Mouse (Mus musculus): ENCODE data around the gene Xpa.

Xpa gene

DNA sequence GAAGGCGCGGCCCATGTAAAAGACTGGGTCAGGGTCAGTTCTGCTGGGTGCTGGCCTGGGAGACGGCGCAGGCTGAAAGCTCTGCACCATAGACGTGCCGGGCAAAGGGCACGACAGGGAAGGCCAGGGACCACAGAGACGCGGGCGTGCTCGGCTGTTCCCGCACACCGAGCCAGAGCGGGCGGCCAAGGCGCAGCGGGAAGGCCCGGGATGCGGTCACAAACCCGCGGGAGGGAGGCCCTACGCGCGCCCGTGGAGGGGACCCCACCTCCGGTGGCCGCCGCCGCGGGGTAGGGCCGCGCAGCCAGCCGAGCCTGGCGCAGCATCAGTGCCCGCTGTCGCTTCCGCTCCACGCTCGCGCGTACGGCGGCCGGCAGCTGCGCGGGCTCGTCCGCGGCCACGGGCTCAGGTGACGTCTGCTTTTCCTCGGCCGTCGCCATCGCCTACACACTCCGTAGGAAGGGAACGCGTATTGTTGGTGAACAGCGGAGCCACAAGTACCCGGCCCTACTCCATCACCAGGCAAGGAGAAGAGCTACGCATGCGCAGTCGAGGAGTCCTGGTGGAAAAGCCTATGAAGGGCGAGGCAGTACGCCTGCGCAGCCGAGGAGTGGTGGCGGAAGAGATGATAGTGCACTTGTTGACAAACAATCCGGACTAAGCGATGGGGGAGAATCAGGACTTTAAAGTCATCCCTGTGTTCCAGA lies at the start of gene Xpa:
TSS of gene Xpa (minus strand) at position 531 of the 707 bp plus-strand sequence.
- CTCF ChIA-PET, result interaction anchor here (0.5 to 2.0 kb wide), 8 partner anchors 18 to 1920 kb away, joined by 3 to 5 read pairs (median 3); no protein-coding TSS in a partner anchor
- POLR2A ChIA-PET, result interaction anchor here in 3 of 4 experiments (0.5 to 2.7 kb wide), 11 partner anchors 9 to 255 kb away, joined by 3 to 15 read pairs (median 4); partner anchors contain the start of gene Anp32b (in 1 of the 3)

DNA sequence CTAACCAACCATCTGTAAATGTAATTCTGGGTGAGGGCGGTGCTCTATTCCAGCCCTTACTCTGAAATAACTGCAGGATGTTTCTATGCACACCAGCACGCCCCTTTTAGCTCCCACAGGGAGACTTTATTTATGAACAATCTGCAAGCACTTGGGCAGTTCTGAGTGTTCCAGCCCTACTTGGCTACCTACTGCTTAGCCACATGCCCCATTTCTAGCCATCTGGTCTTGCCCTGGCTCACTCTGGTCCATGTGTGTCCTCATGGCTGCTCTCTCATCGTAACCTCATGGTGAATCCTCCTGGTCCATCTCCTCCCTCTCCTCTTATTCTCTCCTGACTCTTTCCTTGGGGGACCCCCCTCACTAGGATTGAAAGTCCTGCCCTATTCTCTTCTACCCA lies 39.8 kb upstream of the Xpa start:
- POLR2A ChIA-PET, result no interaction called here
- CTCF ChIA-PET, result no interaction called here

DNA sequence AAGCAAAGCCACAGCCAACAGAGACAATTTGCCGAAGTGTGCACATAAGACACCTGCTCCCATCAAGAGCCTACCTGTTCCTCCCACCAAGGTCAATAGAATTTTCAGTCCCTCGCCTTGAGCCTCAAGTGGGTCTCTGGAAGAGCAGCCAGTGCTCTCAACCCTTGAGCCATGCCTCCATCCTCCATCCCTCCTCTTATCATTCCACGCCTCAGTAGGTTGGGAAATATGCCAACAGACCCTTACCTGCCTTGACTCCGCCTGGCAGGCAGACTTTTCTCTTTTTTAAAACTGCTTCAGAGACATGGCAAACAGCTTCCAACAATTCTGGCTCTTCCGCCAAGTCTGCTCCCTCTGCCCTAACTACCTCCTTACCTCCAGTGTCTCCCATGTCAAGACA lies 38.6 kb upstream of the Xpa start:
- POLR2A ChIA-PET, result no interaction called here
- CTCF ChIA-PET, result no interaction called here

DNA sequence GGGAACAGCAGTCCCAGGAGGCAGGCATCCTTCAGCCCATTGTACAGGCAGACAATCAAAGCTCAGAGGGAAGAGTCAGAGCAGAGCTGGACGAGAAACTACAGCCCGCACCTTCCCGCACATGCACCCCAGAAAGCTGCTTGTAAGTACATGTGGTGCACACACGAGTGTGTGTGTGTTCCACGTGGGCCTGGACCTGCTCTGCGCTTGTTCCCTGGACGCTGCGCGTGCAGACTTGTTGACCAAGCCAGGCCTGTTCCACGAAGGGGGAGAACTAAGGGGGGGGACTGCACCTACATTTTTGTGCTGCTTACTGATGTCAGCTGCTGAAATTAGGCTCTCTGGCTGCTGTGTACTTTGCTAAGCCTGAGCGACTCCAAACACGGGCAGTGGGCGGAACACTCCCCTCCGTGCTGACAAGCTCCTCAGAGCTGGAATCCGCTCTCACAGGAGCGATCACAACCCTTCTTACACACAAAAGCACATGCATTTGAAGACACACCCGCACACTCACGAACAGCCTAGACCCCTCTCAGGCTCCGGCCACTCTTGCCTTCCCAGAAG lies 30.9 kb upstream of the Xpa start:
- ChIA-PET CTCF (interaction anchor here in 1 of 4 experiments (0.6 kb wide), 1 partner anchor 58 kb away, joined by 3 read pairs; no protein-coding TSS in a partner anchor), POLR2A (interaction anchor here in 1 of 4 experiments (0.6 to 1.2 kb wide), 2 partner anchors 224 to 655 kb away, joined by 3 read pairs; partner anchors contain the start of gene Anp32b)

DNA sequence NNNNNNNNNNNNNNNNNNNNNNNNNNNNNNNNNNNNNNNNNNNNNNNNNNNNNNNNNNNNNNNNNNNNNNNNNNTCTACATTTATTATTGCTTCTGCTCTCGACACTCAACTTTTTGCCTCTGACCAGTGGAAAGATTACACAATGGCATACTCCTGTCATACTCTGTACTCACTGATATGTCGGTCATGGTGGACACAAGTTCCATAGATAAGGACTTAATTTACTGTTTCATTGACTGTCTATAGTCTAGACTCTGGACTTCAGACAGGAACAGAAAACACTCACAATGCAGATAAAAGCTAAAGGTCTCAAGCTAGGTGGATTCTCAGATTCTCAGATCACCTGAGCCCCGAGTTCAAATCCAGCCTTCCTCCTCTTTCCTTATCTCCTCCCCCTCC lies 25.0 kb upstream of the Xpa start:
- ChIA-PET CTCF (interaction anchor here in 1 of 4 experiments (0.5 to 0.7 kb wide), 2 partner anchors 777 to 849 kb away, joined by 3 to 4 read pairs; no protein-coding TSS in a partner anchor), POLR2A (interaction anchor here in 1 of 4 experiments (0.5 kb wide), 1 partner anchor 63 kb away, joined by 4 read pairs; no protein-coding TSS in a partner anchor)

DNA sequence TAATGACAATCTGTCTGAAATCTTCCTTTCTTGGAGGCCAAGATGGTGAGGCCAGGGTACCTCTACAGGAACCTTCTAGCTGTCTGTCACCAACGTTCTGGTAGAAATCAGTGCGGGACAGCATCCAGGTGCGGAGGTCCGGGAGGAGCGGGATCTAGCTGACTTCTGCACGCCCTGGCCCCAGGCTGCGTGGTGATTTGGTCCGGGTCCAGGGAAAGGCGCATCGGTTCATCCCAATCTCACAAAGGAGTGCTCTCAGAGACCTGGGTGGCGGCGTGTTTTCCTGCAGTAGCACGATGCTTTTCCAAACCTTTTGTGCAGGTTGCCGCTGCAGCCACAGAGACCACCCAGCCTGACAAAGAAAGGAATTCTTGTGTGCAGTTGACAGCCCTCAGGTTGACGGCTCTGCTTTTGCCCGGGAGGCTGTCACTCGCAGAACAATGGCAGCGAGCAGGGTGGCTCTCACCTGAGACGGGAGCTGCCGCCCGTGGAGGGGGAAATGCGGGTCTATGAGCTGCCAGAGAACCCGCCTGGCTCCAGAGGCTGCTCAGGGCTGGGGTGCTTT lies 6.5 kb upstream of the Xpa start:
- POLR2A ChIA-PET, result interaction anchor here in 2 of 4 experiments (0.6 to 1.6 kb wide), 4 partner anchors 16 to 141 kb away, joined by 3 to 4 read pairs (median 3); partner anchors contain the start of gene Foxe1 (in 1 of the 2)
- CTCF ChIA-PET, result interaction anchor here in 2 of 4 experiments (1.1 to 1.3 kb wide), 2 partner anchors 137 to 154 kb away, joined by 5 to 6 read pairs; no protein-coding TSS in a partner anchor

DNA sequence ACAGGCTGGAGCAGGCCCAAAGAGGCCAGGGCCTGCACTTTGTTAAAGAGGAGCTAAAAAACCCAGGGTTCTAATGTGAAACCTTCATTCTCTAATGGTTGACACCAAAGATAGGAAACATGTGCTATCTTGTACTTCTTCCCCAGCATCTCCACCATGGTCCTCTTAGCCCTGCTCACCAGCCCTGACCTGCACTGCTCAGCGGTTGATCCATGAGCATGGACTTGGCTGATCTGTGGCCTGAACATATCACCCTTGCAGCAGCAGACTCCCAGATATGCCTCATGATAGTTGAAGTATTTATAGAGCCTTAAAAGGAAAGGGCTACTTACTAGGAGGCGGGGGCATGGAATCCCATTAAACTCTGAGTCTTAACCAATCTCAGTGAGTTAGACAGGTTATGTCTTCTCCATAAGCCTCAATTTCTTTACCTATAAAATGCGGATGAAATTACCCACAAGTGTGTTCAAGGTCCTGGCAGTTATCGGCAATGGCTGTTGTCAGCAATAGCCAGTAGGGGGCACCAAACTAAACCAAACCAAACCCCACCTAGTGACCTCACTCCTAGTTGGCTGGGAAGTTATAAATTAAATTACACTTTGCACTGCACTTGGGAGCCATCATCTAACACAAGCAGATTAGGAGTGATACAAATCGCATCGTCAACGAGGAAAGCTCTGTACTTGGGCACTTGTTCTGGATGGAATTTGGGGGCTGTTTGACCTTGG lies 5.9 kb upstream of the Xpa start:
- POLR2A ChIA-PET, result interaction anchor here in 2 of 4 experiments (0.8 to 1.6 kb wide), 4 partner anchors 14 to 16 kb away, joined by 3 to 4 read pairs (median 3); no protein-coding TSS in a partner anchor

DNA sequence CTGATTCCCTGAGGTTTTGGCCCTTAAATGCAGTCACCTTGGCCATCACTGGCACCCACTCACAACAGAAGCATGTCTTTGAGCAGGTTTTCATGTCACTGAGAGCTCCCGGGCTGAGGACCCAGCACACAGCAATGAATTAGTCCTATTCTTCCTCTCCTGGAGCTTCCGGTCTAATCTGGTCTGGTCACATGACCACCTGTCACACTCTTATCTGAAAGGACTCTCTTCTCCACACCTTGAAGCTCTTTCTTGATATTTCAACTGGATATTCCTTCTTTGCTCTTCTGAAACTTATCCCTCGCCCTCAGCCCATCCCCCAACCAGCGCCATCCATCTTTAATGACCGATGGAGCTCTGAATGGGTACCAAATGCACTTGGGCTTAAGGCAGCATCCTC lies 2.0 kb upstream of the Xpa start:
- CTCF ChIA-PET, result interaction anchor here in 1 of 4 experiments (1.4 kb wide), 1 partner anchor 158 kb away, joined by 5 read pairs; no protein-coding TSS in a partner anchor
- POLR2A ChIA-PET, result interaction anchor here in 1 of 4 experiments (1.1 kb wide), 1 partner anchor 12 kb away, joined by 3 read pairs; no protein-coding TSS in a partner anchor

More for the DNA sequence above, 5.9 kb upstream of the Xpa start:
- CTCF ChIA-PET, result interaction anchor here in 3 of 4 experiments (0.6 to 1.7 kb wide), 3 partner anchors 22 to 138 kb away, joined by 3 to 6 read pairs (median 4); no protein-coding TSS in a partner anchor

DNA sequence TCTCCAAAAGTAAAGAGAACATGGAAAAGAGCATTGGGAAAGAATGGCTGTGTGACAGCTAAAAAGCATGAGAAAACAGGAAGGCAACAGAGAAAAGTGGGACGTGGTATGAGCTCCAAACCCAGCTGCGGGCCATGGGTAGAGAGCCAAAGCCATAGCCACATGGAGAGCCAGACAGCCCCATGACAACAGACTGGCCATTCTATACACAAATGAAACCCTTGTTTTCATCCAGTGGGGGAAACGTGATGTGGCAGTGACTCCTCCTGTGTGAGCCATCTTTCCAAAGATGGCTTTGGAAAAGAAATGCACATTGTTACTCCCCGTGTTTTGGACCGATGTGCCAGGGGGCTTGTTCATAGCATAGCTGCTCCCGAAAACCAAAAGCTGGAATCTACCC lies 402 bp upstream of the Xpa start:
- ChIA-PET CTCF (interaction anchor here in 3 of 4 experiments (0.5 to 2.0 kb wide), 7 partner anchors 19 to 1919 kb away, joined by 3 to 5 read pairs (median 3); no protein-coding TSS in a partner anchor), POLR2A (interaction anchor here (0.5 to 2.7 kb wide), 12 partner anchors 8 to 262 kb away, joined by 3 to 15 read pairs (median 4); partner anchors contain the start of gene Anp32b (in 1 of the 4))

DNA sequence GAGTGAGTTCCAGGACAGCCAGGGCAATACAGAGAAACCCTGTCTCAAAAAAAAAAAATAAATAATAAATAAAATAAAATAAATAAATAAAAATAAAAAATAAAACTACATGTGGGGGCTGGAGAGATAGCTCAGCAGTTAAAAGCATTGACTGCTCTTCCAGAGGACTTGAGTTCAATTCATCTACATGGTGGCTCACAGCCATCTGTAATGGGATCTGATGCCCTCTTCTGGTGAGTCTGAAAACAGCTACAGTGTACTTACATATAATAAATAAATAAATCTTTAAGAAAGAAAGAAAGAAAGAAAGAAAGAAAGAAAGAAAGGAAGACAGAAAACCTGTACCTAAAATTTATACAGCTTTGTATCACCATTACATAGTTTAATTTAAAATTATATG lies 4.1 kb downstream of the Xpa start:
- CTCF ChIA-PET, result interaction anchor here (0.6 to 1.9 kb wide), 10 partner anchors 9 to 457 kb away, joined by 3 to 13 read pairs (median 4); no protein-coding TSS in a partner anchor
- POLR2A ChIA-PET, result interaction anchor here in 3 of 4 experiments (0.6 to 1.5 kb wide), 3 partner anchors 15 to 338 kb away, joined by 3 to 4 read pairs (median 4); no protein-coding TSS in a partner anchor

DNA sequence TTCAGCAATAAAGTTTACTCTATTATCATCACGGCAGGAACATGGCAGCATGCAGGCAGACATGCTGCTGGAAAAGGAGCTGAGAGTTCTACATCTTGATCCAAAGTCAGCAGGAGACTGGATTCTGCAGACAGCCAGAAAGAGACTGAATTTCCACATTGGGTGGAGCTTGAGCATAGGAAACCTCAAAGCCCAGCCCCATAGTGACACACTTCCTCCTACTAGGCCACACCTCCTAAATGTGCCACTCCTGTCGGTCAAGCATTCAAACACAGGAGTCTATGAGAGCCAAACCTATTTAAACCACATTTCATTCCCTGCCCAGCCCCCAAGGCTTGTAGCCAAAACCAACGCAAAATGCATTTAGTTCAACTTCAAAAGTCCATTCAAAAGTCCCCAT lies 9.6 kb downstream of the Xpa start:
- ChIA-PET POLR2A (interaction anchor here (0.7 to 4.7 kb wide), 33 partner anchors 8 to 1619 kb away, joined by 3 to 30 read pairs (median 4); partner anchors contain the start of genes Xpa (in 3 of the 4), Ncbp1 (in 2 of the 4), Trmo (in 1 of the 4) and Tstd2 (in 1 of the 4)), CTCF (interaction anchor here (0.6 to 3.4 kb wide), 8 partner anchors 10 to 408 kb away, joined by 3 to 15 read pairs (median 4); no protein-coding TSS in a partner anchor)

DNA sequence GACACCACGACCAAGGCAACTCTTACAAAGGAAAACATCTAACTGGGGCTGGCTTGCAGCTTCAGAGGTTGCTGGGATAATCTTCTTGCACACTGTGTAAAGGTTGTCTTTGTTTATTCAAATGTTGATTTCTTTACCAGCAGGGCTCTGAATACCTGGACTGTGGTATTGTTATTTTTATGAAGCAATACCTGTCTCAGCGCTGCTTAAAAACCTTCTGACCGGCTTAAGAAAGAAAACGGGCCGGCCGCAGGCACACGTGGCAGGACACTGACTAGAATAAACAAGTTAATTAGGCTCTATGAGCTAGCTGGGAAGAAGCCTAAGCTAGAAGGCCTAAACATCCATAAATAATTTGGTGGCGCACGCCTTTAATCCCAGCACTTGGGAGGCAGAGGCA lies 10.2 kb downstream of the Xpa start:
- CTCF ChIA-PET, result interaction anchor here in 3 of 4 experiments (0.6 to 3.4 kb wide), 7 partner anchors 10 to 513 kb away, joined by 4 to 15 read pairs (median 9); no protein-coding TSS in a partner anchor
- POLR2A ChIA-PET, result interaction anchor here (0.7 to 4.7 kb wide), 29 partner anchors 9 to 821 kb away, joined by 3 to 30 read pairs (median 4); partner anchors contain the start of genes Xpa (in 3 of the 4), Ncbp1 (in 2 of the 4), Trmo (in 1 of the 4) and Tstd2 (in 1 of the 4)

DNA sequence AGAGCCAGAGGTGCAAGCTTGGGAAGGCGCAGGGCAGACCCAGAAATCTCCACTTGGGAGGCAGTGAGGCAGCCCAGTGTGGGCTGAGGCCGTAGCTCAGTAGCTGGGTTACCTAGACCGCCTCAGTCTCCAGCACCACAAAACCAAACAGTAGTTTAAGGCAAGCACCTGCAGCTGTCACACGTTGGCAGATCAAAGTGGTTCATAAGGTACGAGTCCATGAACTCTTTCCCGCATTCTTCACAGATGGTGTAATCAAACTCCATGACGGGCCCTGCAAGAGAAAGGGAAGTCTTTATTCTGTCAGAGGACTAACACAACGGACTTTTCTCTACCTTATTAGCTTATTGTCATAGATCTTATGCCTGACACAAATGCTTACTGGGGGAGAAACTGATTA lies 10.7 kb downstream of the Xpa start:
- ChIA-PET CTCF (interaction anchor here (0.6 to 3.4 kb wide), 7 partner anchors 9 to 513 kb away, joined by 3 to 15 read pairs (median 7); no protein-coding TSS in a partner anchor), POLR2A (interaction anchor here in 3 of 4 experiments (0.5 to 4.7 kb wide), 23 partner anchors 8 to 479 kb away, joined by 3 to 30 read pairs (median 4); partner anchors contain the start of genes Xpa (in 2 of the 3) and Trmo (in 1 of the 3))

DNA sequence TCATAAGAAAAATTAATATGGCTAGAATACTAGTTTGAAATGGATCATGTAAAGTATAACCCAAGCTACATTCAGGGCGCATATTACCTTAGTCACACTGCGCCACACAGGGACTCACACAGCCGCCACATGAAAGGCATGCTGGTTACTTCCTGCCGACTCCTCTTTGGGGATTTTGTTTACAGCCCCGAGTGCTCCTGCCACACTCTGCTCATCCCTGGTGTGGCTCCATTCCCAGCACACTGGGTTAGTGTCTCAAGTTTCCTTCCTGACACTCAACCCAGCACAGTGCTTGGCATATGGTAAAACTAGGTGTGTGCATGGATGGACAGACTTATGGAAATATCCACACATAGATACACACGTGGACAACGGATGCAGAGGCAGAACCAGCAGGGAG lies 13.9 kb downstream of the Xpa start:
- POLR2A ChIA-PET, result no interaction called here
- CTCF ChIA-PET, result interaction anchor here in 1 of 4 experiments (1.1 kb wide), 1 partner anchor 10 kb away, joined by 3 read pairs; no protein-coding TSS in a partner anchor

DNA sequence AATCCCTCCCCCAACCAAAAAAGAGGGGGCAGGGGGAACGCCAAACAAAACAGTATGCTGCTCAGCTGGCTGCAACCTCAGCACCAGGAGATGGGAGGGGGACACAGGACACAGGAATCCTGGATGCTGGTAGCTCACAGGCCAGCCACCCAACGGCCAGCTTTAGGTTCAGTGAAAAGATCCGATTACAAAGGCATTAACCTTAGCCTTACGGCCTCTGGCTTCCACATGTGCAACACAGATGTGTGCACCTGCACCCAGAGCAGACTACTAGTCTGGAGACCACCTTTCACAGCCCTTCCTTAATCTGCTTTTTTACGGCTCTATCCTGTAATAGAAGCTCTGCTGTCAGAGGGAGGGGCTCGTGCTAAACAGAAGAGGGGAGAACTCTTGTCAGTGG lies 14.9 kb downstream of the Xpa start:
- POLR2A ChIA-PET, result interaction anchor here in 2 of 4 experiments (0.7 to 1.7 kb wide), 7 partner anchors 12 to 272 kb away, joined by 3 to 4 read pairs (median 3); no protein-coding TSS in a partner anchor
- CTCF ChIA-PET, result interaction anchor here in 2 of 4 experiments (0.5 to 1.1 kb wide), 2 partner anchors 11 kb away, joined by 3 to 4 read pairs; no protein-coding TSS in a partner anchor

DNA sequence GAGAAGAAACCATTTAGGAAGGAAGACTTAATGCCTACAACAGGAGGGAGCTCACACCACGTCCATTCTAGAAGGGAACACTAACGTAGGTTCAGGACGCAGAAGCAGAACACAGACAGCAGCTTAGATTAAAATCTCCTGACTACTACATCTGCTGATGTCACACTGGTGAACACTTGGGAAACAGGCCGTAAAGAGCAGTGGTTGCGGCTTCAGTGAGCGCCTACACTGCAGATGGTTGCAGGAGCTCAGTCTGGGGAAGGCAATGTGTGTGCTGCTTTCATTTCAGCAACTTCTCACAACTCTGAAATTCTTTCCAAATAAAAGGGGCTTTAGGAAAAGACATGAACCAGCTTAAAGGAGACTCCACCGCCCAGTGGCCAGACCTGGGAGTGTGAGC lies 18.6 kb downstream of the Xpa start:
- CTCF ChIA-PET, result interaction anchor here in 3 of 4 experiments (0.8 to 2.4 kb wide), 5 partner anchors 8 to 19 kb away, joined by 3 to 15 read pairs (median 3); partner anchors contain the start of gene Xpa (in 2 of the 3)
- POLR2A ChIA-PET, result interaction anchor here in 3 of 4 experiments (0.7 to 3.6 kb wide), 12 partner anchors 9 to 1359 kb away, joined by 3 to 30 read pairs (median 4); partner anchors contain the start of genes Trmo (in 1 of the 3) and Xpa (in 1 of the 3)

DNA sequence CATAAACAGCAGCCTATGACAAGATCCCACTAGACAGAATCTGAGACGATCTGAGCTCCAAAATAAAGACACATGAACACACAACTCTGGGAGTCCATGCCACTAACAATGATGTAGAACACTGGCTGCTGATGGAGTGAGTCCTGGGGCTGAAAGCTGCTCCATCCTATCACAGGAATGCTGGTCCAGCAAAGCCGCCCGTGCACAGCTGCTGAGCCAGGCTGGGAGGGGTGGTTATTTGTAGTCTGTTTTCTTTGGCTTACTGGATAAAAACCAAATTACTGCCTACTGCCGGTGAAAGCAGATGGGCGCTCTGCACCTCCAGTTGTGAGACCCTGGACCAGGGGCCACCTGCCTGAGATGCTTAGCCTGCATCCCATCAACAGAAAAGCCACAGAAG lies 19.1 kb downstream of the Xpa start:
- ChIA-PET POLR2A (interaction anchor here in 3 of 4 experiments (0.7 to 3.6 kb wide), 12 partner anchors 8 to 1360 kb away, joined by 3 to 30 read pairs (median 4); partner anchors contain the start of gene Xpa (in 1 of the 3)), CTCF (interaction anchor here (0.6 to 2.4 kb wide), 10 partner anchors 8 to 1906 kb away, joined by 3 to 15 read pairs (median 4); partner anchors contain the start of gene Xpa (in 1 of the 4))
